ENCODE assay signal across 9 mouse cellular contexts in the genomic region with DNA sequence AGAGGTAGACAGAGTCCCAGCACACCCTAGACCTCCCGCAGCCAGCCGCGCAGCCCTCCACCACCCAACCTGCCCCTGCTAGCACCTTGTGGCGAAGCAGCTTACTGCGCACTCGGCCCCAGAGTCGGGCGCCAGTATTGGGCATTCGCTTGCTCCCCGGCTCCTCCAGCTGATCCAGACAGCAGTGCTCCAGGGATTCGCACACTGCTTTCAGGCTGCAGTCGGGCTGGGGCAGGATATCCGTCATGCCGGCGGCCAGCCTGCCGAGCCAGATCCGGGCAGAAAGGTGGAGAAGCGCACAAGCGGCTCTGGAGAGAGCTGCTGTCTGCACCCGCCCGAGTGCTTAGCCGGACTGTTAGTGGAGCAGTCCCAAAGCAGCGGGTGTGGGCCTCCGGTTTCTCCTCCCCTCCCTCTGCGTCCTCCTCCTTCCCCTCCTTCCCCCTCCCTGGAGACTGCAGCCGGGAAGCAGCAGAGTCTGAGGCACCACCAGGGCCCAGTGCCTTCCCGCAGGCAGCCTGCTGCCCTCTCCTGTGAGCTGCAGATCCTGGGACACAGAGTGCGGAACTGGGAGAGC. TPM values are rescaled to one million over a fixed set of nuclear protein-coding genes. Genes with fewer than 3 reads are reported as not detected.
DNase-seq lines count a peak whose midpoint lies in the region; ATAC-seq and TF ChIP-seq lines count a peak whose summit lies in the region.
"Had no signal": no experiment of that assay in that cellular context is flagged by ENCODE, and none has a peak within 500 bp of the region (broad histone marks: within the 10 kb centered on the region; RNA-seq: fewer than 3 reads in every experiment).

No protein-coding gene starts in this region.

- peak overlapping the region; percentile 80 for H3K4me3 ChIP-seq in E14TG2a.4 (replicated peaks; ENCODE audit: low read length)
- H3K4me3 ChIP-seq in forebrain, embryonic 16.5 days (replicated peaks; ENCODE audit: low read length), result peak overlapping the region; percentile 25
- peak overlapping the region; percentile 25 for H3K4me3 ChIP-seq in limb, embryonic 11.5 days (ENCODE audit: low read depth, low read length)
- peak overlapping the region; percentile 33 for H3K4me3 ChIP-seq in midbrain, embryonic 12.5 days

- peaks cover 39% of the 10 kb centered on the region for H3K36me3 ChIP-seq in E14TG2a.4 (ENCODE audit: insufficient read depth, low read length)
- no peaks in the 10 kb centered on the region for H3K36me3 ChIP-seq in forebrain, embryonic 16.5 days (ENCODE audit: control insufficient read depth, insufficient read depth)
- H3K36me3 ChIP-seq in limb, embryonic 11.5 days (ENCODE audit: control insufficient read depth, insufficient read depth, low read length), result no peaks in the 10 kb centered on the region
- peaks cover 10% of the 10 kb centered on the region for H3K36me3 ChIP-seq in midbrain, embryonic 12.5 days
- H3K36me3 ChIP-seq: G1E had no signal

- no peak for TF ChIP-seq CTCF in E14TG2a.4 (conservative IDR thresholded peaks at IDR 0.05; ENCODE audit: low read length)

- peak overlapping the region; percentile 35 for H3K9ac ChIP-seq in forebrain, embryonic 16.5 days (replicated peaks; ENCODE audit: low read depth, low read length)
- H3K9ac ChIP-seq in limb, embryonic 11.5 days (ENCODE audit: low read length), result peak overlapping the region; percentile 50
- peak overlapping the region; percentile 44 for H3K9ac ChIP-seq in midbrain, embryonic 12.5 days (replicated peaks)

- H3K4me2 ChIP-seq in forebrain, embryonic 16.5 days (ENCODE audit: low read length), result peak overlapping the region; percentile 38
- peak overlapping the region; percentile 66 for H3K4me2 ChIP-seq in limb, embryonic 11.5 days (ENCODE audit: low read depth, severe bottlenecking)
- peak overlapping the region; percentile 46 for H3K4me2 ChIP-seq in midbrain, embryonic 12.5 days (replicated peaks)

- H3K4me1 ChIP-seq in E14TG2a.4 (replicated peaks; ENCODE audit: low read depth, low read length), result peaks cover 52% of the 10 kb centered on the region
- peaks cover 27% of the 10 kb centered on the region for H3K4me1 ChIP-seq in forebrain, embryonic 16.5 days (replicated peaks; ENCODE audit: control insufficient read depth, insufficient read depth, low read length)
- H3K4me1 ChIP-seq in limb, embryonic 11.5 days (ENCODE audit: control insufficient read depth, insufficient read depth, low read length), result peaks cover 30% of the 10 kb centered on the region
- peaks cover 30% of the 10 kb centered on the region for H3K4me1 ChIP-seq in midbrain, embryonic 12.5 days

- WGBS in forebrain, embryonic 16.5 days, result 6% methylated on average over 28 of the region's 28 CpGs
- WGBS in limb, embryonic 11.5 days, result 4% methylated on average over 28 of the region's 28 CpGs
- WGBS in midbrain, embryonic 12.5 days, result 5% methylated on average over 27 of the region's 28 CpGs

- peak overlapping the region; percentile 8; the same call in 1 of the 2 replicates for H3K27ac ChIP-seq in forebrain, embryonic 16.5 days (ENCODE audit: low read length)
- peak overlapping the region; percentile 85 for H3K27ac ChIP-seq in limb, embryonic 11.5 days (replicated peaks; ENCODE audit: low read depth, low read length)
- peak overlapping the region; percentile 61 for H3K27ac ChIP-seq in midbrain, embryonic 12.5 days (replicated peaks)

- ATAC-seq in forebrain, embryonic 16.5 days, result peak; percentile 45
- peak; percentile 70 for ATAC-seq in limb, embryonic 11.5 days (ENCODE audit: insufficient number of reproducible peaks, low FRiP score, low TSS enrichment, low read depth)
- peak; percentile 52; the same call in 1 of the 2 replicates for ATAC-seq in midbrain, embryonic 12.5 days (ENCODE audit: low FRiP score, low read depth)

- DNase-seq in cerebellum, adult 18-20 months, result peak; percentile 50 to 63
- peak; percentile 78 for DNase-seq in heart, postnatal 4 days
- DNase-seq in limb, embryonic 11.5 days (ENCODE audit: low spot score), result peak; percentile 80
- peak; percentile 33 for DNase-seq in urinary bladder, adult 2 months (ENCODE audit: low spot score)
- no peak for DNase-seq in layer of hippocampus, adult 9-10 months (ENCODE audit: low spot score)

- no peaks in the 10 kb centered on the region for H3K9me3 ChIP-seq in E14TG2a.4 (ENCODE audit: low read length)
- H3K9me3 ChIP-seq in forebrain, embryonic 16.5 days (ENCODE audit: control insufficient read depth, low read length), result no peaks in the 10 kb centered on the region
- H3K9me3 ChIP-seq in limb, embryonic 11.5 days (ENCODE audit: control insufficient read depth, low read length), result no peaks in the 10 kb centered on the region
- no peaks in the 10 kb centered on the region for H3K9me3 ChIP-seq in midbrain, embryonic 12.5 days
- H3K9me3 ChIP-seq: G1E had no signal

- peaks cover 16% of the 10 kb centered on the region for H3K27me3 ChIP-seq in E14TG2a.4 (ENCODE audit: insufficient read depth, low read length)
- no peaks in the 10 kb centered on the region for H3K27me3 ChIP-seq in forebrain, embryonic 16.5 days (replicated peaks; ENCODE audit: control insufficient read depth, insufficient read depth, low read length)
- no peaks in the 10 kb centered on the region for H3K27me3 ChIP-seq in limb, embryonic 11.5 days (ENCODE audit: control insufficient read depth, insufficient read depth, low read length)
- peaks cover 25% of the 10 kb centered on the region for H3K27me3 ChIP-seq in midbrain, embryonic 12.5 days

RNA-seq across cellular contexts. Expression of a gene that starts 30.2 kb away (rescaled TPM):
- polyA plus RNA-seq in forebrain, embryonic 16.5 days (2015; fragmentation: Nextera tagmentation; extraction: Ambion mirVana), result 94.0 and 101 TPM in 2 replicates
- 10 to 100 TPM; 38.9 to 48.2 TPM for total RNA-seq in heart, postnatal 4 days (2021)
- polyA plus RNA-seq in limb, embryonic 11.5 days (2014; fragmentation: Nextera tagmentation; extraction: Ambion mirVana), result 135 and 152 TPM in 2 replicates
- 98.8 and 113 TPM in 2 replicates for polyA plus RNA-seq in midbrain, embryonic 12.5 days (2016; fragmentation: Nextera tagmentation; extraction: Ambion mirVana)
- polyA plus RNA-seq in urinary bladder, adult 2 months (2012; rRNA removed), result 19.6 and 21.5 TPM in 2 replicates

RNA-seq across cellular contexts. Expression of a gene that starts 38.0 kb away (rescaled TPM):
- 14.5 and 15.6 TPM in 2 replicates for polyA plus RNA-seq in forebrain, embryonic 16.5 days (2015; fragmentation: Nextera tagmentation; extraction: Ambion mirVana)
- total RNA-seq in heart, postnatal 4 days (2021), result 10 to 100 TPM; 17.2 to 20.5 TPM
- polyA plus RNA-seq in limb, embryonic 11.5 days (2014; fragmentation: Nextera tagmentation; extraction: Ambion mirVana), result 45.7 and 57.3 TPM in 2 replicates
- 56.9 and 69.4 TPM in 2 replicates for polyA plus RNA-seq in midbrain, embryonic 12.5 days (2016; fragmentation: Nextera tagmentation; extraction: Ambion mirVana)
- 59.5 and 71.7 TPM in 2 replicates for polyA plus RNA-seq in urinary bladder, adult 2 months (2012; rRNA removed)

Comparison
In these comparisons a context has a peak if more than half of its experiments do, and no peak if none do; other contexts are left out.
1. H3K4me3 ChIP-seq: peak in every context shown above with its lines; median percentile 80 in E14TG2a.4; 33 in midbrain, embryonic 12.5 days; 25 in forebrain, embryonic 16.5 days; 25 in limb, embryonic 11.5 days.
2. H3K27ac ChIP-seq: peak in every context shown above with its lines; median percentile 85 in limb, embryonic 11.5 days; 61 in midbrain, embryonic 12.5 days; 8 in forebrain, embryonic 16.5 days.